Mouse (Mus musculus) midbrain, embryonic 15.5 days (tissue): ENCODE data around the gene Pax7. TPM values are rescaled to one million over a fixed set of nuclear protein-coding genes. Genes with fewer than 3 reads are reported as not detected.

Source experiments
- ATAC-seq: fragments of 200-750 bp; cut with Nextera tagmentation; replicated peaks from 2 replicates; pipeline ENCODE4 v1.8.0; 2017; ENCODE audit warnings: moderate TSS enrichment
- H3K27ac ChIP-seq: fragments of 300-500 bp; sonication (generic); 2 replicates; pipeline ENCODE4 v1.5.1; 2015; ENCODE audit warnings: mild to moderate bottlenecking, inconsistent platforms
- H3K27me3 ChIP-seq: fragments of 300-500 bp; sonication (generic); replicated peaks from 2 replicates; pipeline ENCODE4 v1.6.1; 2015; ENCODE audit warnings: inconsistent platforms
- H3K36me3 ChIP-seq: fragments of 300-500 bp; sonication (generic); replicated peaks from 2 replicates; pipeline ENCODE4 v1.6.1; 2015; ENCODE audit warnings: inconsistent platforms
- H3K4me1 ChIP-seq: fragments of 300-500 bp; sonication (generic); 2 replicates; pipeline ENCODE4 v1.6.1; 2015; ENCODE audit warnings: inconsistent platforms
- H3K4me2 ChIP-seq: fragments of 300-500 bp; sonication (generic); 2 replicates; pipeline ENCODE4 v1.6.1; 2015; ENCODE audit warnings: inconsistent platforms, mild to moderate bottlenecking, moderate library complexity
- H3K4me3 ChIP-seq: fragments of 300-500 bp; sonication (generic); 2 replicates; pipeline ENCODE4 v1.5.1; 2015; ENCODE audit warnings: mild to moderate bottlenecking, inconsistent platforms
- H3K9ac ChIP-seq: fragments of 300-500 bp; sonication (generic); 2 replicates; pipeline ENCODE4 v1.6.1; 2015; ENCODE audit warnings: mild to moderate bottlenecking, inconsistent platforms
- H3K9me3 ChIP-seq: fragments of 300-500 bp; sonication (generic); 2 replicates; pipeline ENCODE4 v1.6.1; 2016; ENCODE audit warnings: inconsistent platforms
- WGBS: fragments of 180-500 bp; shearing (Covaris S2); methylation state at CpG from one replicate; pipeline ENCODE4 v1.1.7; 2015; ENCODE audit warnings: mixed read lengths; 5-methylcytosine and 5-hydroxymethylcytosine counted together
- polyA plus RNA-seq: library from polyadenylated mRNA; unstranded; fragments of >200 nt; fragmentation: Nextera tagmentation; extraction: Ambion mirVana; gene quantifications from 2 replicates; pipeline ENCODE4 v1.2.1, GENCODE M21; 2015

Gene Pax7
- polyA plus RNA-seq, result 3.5 and 3.8 TPM in 2 replicates

DNA sequence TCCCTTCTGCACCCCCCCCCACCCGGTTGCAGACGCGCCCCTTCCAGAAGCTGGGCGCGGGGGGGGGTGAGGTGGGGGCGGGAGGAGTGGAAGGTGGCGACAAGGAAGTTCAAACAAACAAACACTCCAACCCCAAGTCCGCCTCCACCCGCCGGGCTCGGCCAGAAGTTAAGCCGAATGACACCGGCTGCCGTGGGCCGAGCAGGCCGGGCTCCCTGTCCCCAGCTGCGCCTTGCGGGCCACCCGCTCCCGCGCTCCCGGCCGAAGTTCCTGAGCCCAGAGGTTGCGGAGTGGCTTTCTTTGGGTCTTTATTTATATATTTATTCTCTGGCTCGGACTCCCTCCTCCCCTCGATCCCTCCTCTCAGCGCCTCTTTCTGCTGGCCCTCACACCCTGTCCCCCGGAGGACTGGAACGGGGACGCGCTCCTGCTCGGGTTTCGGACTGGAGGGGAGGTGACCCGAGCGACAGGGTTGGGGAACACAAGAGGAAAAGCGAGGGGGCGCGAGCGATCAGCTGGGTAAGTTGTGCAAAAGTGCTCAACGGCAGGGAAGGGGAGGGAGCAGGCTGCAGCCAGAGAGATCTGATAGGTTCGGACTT lies at the start of gene Pax7:
Gene Pax7, minus strand, starts transcription at position 493 of the 599 bp plus-strand sequence.
- under 1% methylated on average over 40 of the region's 41 CpGs for WGBS
- Histone ChIP-seq H3K27me3 (peaks cover 56% of the 10 kb centered on the region), H3K4me3 (peak within 1 kb of the TSS; percentile 38), H3K9ac (peak within 1 kb of the TSS; percentile 26), H3K9me3 (no peaks in the 10 kb centered on the region), H3K4me2 (peak within 1 kb of the TSS; percentile 48), H3K27ac (peak within 1 kb of the TSS; percentile 69), H3K36me3 (no peaks in the 10 kb centered on the region), H3K4me1 (peaks cover 51% of the 10 kb centered on the region)
- peak; percentile 34; the same call in 1 of the 2 replicates for ATAC-seq

DNA sequence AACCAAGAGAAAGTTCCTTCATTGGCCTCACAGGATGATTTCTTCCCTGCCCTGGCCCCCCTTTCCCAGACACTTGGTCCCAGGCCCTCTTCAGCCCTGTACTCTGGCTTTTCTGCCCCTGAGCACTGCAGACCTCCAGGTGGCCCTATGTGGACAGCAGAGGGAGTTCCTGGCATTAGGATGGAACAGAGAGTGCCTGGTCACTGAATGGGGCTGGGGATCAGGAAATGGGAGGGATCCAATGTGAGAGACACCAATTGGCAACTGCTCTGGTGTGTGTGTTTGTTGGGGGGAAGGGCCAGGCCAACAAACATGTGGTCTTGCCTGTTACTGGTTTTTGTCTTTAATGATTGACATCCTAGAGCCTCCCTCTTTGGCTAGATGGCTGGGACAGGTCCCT lies 48.5 kb upstream of the Pax7 start:
- H3K27me3 ChIP-seq, result no peaks in the 10 kb centered on the region
- no peak overlapping the region for H3K27ac ChIP-seq
- H3K9ac ChIP-seq, result no peak overlapping the region
- H3K4me2 ChIP-seq, result no peak overlapping the region
- no peak overlapping the region for H3K4me3 ChIP-seq
- H3K36me3 ChIP-seq, result no peaks in the 10 kb centered on the region
- no peaks in the 10 kb centered on the region for H3K4me1 ChIP-seq
- no peak for ATAC-seq
- H3K9me3 ChIP-seq, result no peaks in the 10 kb centered on the region

GRCm38 (mm10) chr4:139879324-139879723 lies 46.0 kb upstream of the Pax7 start:
- no peaks in the 10 kb centered on the region for H3K27me3 ChIP-seq
- WGBS, result 64% methylated on average over 7 of the region's 7 CpGs

DNA sequence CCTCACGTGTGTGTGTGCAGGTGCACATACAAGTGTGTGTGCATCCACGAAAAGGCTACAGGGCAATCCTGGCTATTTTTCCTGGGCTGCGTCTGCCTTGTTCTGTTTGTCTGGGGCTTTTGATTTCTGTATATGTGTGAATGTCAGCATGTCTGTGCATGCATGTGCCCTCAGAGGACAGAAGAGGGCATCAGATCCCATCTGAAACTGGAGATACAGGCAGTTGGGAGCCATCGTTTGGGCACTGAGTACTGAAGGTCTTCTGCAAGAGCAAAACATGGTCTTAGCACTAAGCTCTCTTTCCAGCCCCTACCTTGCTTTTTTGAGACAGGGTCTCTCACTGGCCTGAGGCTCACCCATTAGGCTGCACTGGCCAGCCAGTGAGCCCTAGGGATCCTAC lies 45.1 kb upstream of the Pax7 start:
- Histone ChIP-seq H3K27ac (no peak overlapping the region), H3K9me3 (no peaks in the 10 kb centered on the region), H3K4me3 (no peak overlapping the region), H3K27me3 (no peaks in the 10 kb centered on the region), H3K9ac (no peak overlapping the region), H3K4me1 (no peaks in the 10 kb centered on the region), H3K4me2 (no peak overlapping the region), H3K36me3 (no peaks in the 10 kb centered on the region)
- WGBS, result 62% methylated on average over 4 of the region's 4 CpGs
- no peak for ATAC-seq

More at GRCm38 (mm10) chr4:139879324-139879723, 46.0 kb upstream of the Pax7 start:
- H3K9ac ChIP-seq, result no peak overlapping the region
- H3K27ac ChIP-seq, result no peak overlapping the region
- no peaks in the 10 kb centered on the region for H3K9me3 ChIP-seq
- H3K4me3 ChIP-seq, result no peak overlapping the region
- ATAC-seq, result no peak
- no peaks in the 10 kb centered on the region for H3K4me1 ChIP-seq
- H3K36me3 ChIP-seq, result no peaks in the 10 kb centered on the region
- H3K4me2 ChIP-seq, result no peak overlapping the region

GRCm38 (mm10) chr4:139877269-139877668 lies 43.9 kb upstream of the Pax7 start:
- no peaks in the 10 kb centered on the region for H3K9me3 ChIP-seq
- no peaks in the 10 kb centered on the region for H3K4me1 ChIP-seq
- no peaks in the 10 kb centered on the region for H3K36me3 ChIP-seq
- H3K4me2 ChIP-seq, result no peak overlapping the region
- no peak overlapping the region for H3K4me3 ChIP-seq
- no peak overlapping the region for H3K27ac ChIP-seq
- peak; percentile 81 for ATAC-seq
- no peak overlapping the region for H3K9ac ChIP-seq
- H3K27me3 ChIP-seq, result no peaks in the 10 kb centered on the region
- WGBS, result 7% methylated on average over 4 of the region's 4 CpGs

- Histone ChIP-seq H3K9me3 (no peaks in the 10 kb centered on the region), H3K4me2 (no peak overlapping the region), H3K9ac (no peak overlapping the region), H3K4me3 (no peak overlapping the region), H3K36me3 (no peaks in the 10 kb centered on the region), H3K4me1 (no peaks in the 10 kb centered on the region), H3K27me3 (no peaks in the 10 kb centered on the region), H3K27ac (no peak overlapping the region)
- peak; percentile 57 for ATAC-seq
- WGBS, result 4% methylated on average over 3 of the region's 3 CpGs
These were observed 39.3 kb upstream of the Pax7 start for GRCm38 (mm10) chr4:139872595-139872994.

DNA sequence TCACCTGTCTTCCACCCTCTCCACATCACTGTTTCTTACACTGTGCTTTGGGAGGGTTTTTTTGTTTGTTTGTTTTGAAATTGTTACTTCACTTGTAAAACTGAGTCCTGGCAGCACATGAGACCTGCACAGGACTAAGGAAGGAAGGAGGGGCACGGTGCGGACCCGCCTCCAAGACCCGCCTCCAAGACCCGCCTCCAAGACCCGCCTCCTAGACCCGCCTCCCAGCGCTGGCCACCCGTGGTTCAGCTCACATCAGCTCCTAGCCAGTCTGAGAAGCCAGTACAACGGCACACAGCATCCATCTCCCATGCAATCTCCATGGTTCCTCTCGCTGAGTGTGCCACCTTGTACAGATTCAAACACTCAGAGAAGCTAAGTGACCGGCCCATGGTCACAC lies 38.4 kb upstream of the Pax7 start:
- no peaks in the 10 kb centered on the region for H3K36me3 ChIP-seq
- H3K9ac ChIP-seq, result no peak overlapping the region
- H3K9me3 ChIP-seq, result no peaks in the 10 kb centered on the region
- H3K27me3 ChIP-seq, result no peaks in the 10 kb centered on the region
- WGBS, result 26% methylated on average over 12 of the region's 12 CpGs
- ATAC-seq, result 0 out of 2 replicates have a peak, but pooled peaks have one; percentile 28
- H3K4me1 ChIP-seq, result no peaks in the 10 kb centered on the region
- no peak overlapping the region for H3K27ac ChIP-seq
- no peak overlapping the region for H3K4me3 ChIP-seq
- H3K4me2 ChIP-seq, result no peak overlapping the region

- ATAC-seq, result no peak
- no peaks in the 10 kb centered on the region for H3K4me1 ChIP-seq
These were observed 29.9 kb upstream of the Pax7 start for GRCm38 (mm10) chr4:139863218-139863617.

DNA sequence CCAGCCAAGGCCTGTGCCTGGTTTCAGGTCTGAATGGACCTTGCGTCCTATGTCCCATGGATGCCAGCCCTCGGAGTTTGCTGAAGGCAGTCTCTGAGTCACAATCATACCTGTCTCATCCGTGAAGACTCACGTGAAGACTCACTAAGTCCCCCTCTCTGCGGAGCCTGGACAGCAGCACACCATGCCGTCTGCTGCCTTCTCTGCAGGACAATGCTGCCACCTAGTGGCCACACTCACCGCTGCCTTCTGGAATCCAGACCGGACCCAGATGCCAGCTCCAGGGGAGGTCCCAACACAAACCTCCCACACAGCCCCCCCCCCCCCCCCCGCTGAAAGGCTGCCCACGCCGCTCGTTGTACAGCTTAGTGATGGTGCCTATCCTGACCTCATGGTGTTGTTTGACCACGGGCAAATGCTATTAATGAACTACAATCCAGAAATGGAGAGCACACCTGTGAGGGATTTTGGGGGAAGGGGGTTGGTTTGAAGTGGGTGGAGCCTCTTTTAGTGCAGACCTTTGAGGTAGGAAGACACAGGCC lies 25.4 kb upstream of the Pax7 start:
- Histone ChIP-seq H3K9ac (no peak overlapping the region), H3K36me3 (no peaks in the 10 kb centered on the region), H3K4me1 (no peaks in the 10 kb centered on the region), H3K27ac (no peak overlapping the region), H3K27me3 (peaks cover 21% of the 10 kb centered on the region), H3K9me3 (no peaks in the 10 kb centered on the region), H3K4me3 (no peak overlapping the region), H3K4me2 (no peak overlapping the region)
- peak; percentile 77 for ATAC-seq
- 3% methylated on average over 13 of the region's 13 CpGs for WGBS

More at GRCm38 (mm10) chr4:139863218-139863617, 29.9 kb upstream of the Pax7 start:
- Histone ChIP-seq H3K27ac (no peak overlapping the region), H3K36me3 (no peaks in the 10 kb centered on the region), H3K4me2 (no peak overlapping the region), H3K9ac (no peak overlapping the region), H3K4me3 (no peak overlapping the region), H3K9me3 (no peaks in the 10 kb centered on the region), H3K27me3 (peaks cover 3% of the 10 kb centered on the region; the same call in 1 of the 2 replicates)
- 65% methylated on average over 1 of the region's 1 CpGs for WGBS

- WGBS, result 2% methylated on average over 25 of the region's 25 CpGs
- no peaks in the 10 kb centered on the region for H3K36me3 ChIP-seq
- no peak for ATAC-seq
- peaks cover 9% of the 10 kb centered on the region for H3K4me1 ChIP-seq
- H3K4me3 ChIP-seq, result no peak overlapping the region
- H3K27me3 ChIP-seq, result peaks cover 60% of the 10 kb centered on the region
- no peak overlapping the region for H3K9ac ChIP-seq
- H3K27ac ChIP-seq, result no peak overlapping the region
- no peaks in the 10 kb centered on the region for H3K9me3 ChIP-seq
- peak overlapping the region; percentile 28 for H3K4me2 ChIP-seq
These were observed 19.1 kb upstream of the Pax7 start for GRCm38 (mm10) chr4:139852219-139853035.

DNA sequence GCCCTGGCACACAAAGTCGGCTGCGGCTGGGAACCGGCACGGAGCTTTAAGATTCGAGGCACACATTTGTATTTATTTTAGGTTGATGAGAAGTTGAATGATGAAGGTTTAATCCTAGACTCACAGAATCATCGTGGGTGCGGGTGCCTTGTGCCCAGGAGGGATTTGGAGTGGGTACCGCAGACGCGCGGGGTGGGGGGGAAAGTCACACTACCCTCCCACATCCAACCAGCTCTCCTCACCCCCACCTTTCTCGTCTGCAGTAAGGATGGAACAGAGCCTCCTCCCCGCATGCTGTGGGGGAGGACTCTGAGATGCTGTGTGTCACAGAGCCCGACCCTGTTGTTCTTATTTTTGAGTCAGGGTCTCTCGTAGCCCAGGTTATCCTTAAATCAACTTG lies 18.1 kb upstream of the Pax7 start:
- ATAC-seq, result no peak
- Histone ChIP-seq H3K4me1 (peaks cover 9% of the 10 kb centered on the region), H3K4me3 (no peak overlapping the region), H3K9me3 (no peaks in the 10 kb centered on the region), H3K27ac (no peak overlapping the region), H3K36me3 (no peaks in the 10 kb centered on the region), H3K9ac (no peak overlapping the region), H3K27me3 (peaks cover 64% of the 10 kb centered on the region), H3K4me2 (no peak overlapping the region)
- WGBS, result 13% methylated on average over 15 of the region's 15 CpGs

DNA sequence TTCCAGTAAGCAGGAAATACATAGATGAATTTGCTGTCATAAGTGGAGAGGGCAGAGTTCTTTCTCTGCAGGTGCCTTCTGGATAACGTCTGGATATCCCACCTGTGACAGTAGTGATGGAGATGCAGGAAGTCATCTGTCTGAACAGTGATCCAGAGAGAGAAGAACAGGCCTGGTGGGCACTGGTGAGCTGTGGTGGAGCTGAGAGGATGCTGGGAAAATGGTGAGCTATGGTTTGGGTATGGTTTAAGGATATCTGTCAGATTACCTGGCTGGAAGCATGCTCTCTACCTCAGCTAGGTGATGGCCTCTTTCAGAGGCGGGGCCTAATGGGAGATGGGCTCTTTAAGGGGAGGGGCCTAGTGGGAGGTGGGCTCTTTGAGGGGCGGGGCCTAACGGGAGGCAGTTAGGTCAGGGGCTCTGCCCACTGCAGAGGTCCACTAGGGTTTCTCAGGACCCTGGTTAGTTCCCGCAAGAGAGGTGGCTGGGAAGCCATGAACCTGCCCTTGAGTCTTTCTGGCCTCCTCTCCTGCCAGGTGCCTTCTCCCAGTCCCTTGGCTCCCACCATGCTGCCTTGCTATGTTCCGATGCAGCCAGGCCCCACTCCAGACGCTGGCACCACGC lies 17.3 kb upstream of the Pax7 start:
- H3K4me3 ChIP-seq, result no peak overlapping the region
- H3K36me3 ChIP-seq, result no peaks in the 10 kb centered on the region
- no peaks in the 10 kb centered on the region for H3K9me3 ChIP-seq
- no peak for ATAC-seq
- H3K9ac ChIP-seq, result no peak overlapping the region
- H3K4me1 ChIP-seq, result peaks cover 9% of the 10 kb centered on the region
- H3K4me2 ChIP-seq, result no peak overlapping the region
- 16% methylated on average over 8 of the region's 8 CpGs for WGBS
- H3K27ac ChIP-seq, result no peak overlapping the region
- H3K27me3 ChIP-seq, result peaks cover 70% of the 10 kb centered on the region
